ENCODE assay signal across 12 mouse cellular contexts in the genomic region with DNA sequence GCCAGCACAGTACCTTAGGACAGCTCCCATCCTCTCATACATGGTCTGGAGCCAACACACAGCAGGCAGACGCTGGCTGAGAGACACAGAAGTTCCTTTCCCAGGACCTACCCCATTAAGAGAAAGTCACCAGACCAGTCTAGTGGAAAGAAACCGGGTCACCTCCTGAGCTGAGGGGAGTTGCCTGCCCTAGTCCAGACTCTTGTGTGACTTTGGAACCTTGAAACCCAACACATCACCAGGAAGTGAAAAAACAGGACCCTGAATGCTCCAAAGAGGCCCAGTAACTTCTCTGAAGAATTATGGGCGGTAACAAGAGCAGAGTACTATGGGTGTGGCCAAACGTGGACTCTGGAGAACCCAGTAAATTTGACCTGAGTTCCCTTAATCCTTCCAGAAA. TPM values are rescaled to one million over a fixed set of nuclear protein-coding genes. Genes with fewer than 3 reads are reported as not detected.
DNase-seq lines count a peak whose midpoint lies in the region; ATAC-seq and TF ChIP-seq lines count a peak whose summit lies in the region.
"Had no signal": no experiment of that assay in that cellular context is flagged by ENCODE, and none has a peak within 500 bp of the region (broad histone marks: within the 10 kb centered on the region; RNA-seq: fewer than 3 reads in every experiment).

No protein-coding gene starts in this region.

- H3K27me3 ChIP-seq in lung, embryonic 15.5 days = peaks cover 33% of the 10 kb centered on the region
- peaks cover 64% of the 10 kb centered on the region for H3K27me3 ChIP-seq in embryonic facial prominence, embryonic 10.5 days (replicated peaks; ENCODE audit: low read depth, poor library complexity, severe bottlenecking)
- H3K27me3 ChIP-seq in kidney, postnatal 0 days (ENCODE audit: insufficient read depth, low read length) = peaks cover 6% of the 10 kb centered on the region; the same call in 1 of the 2 replicates
- no peaks in the 10 kb centered on the region for H3K27me3 ChIP-seq in splenic B cell, adult 2 months (ENCODE audit: control insufficient read depth, insufficient read depth, low read length, poor library complexity, severe bottlenecking)

- ATAC-seq in lung, embryonic 15.5 days (ENCODE audit: borderline replicate concordance, extremely low read depth, low FRiP score, low TSS enrichment) = no peak
- no peak for ATAC-seq in kidney, postnatal 0 days (replicated peaks; ENCODE audit: low FRiP score, low read depth)
- no peak for ATAC-seq in cerebellum, adult (ENCODE audit: insufficient number of reproducible peaks, low FRiP score, low TSS enrichment)

- H3K4me2 ChIP-seq in lung, embryonic 15.5 days = peak overlapping the region; percentile 76; the same call in 1 of the 2 replicates
- H3K4me2 ChIP-seq in kidney, postnatal 0 days (ENCODE audit: low read length) = no peak overlapping the region

- H3K36me3 ChIP-seq in lung, embryonic 15.5 days = no peaks in the 10 kb centered on the region; the same call in 1 of the 2 replicates
- H3K36me3 ChIP-seq in embryonic facial prominence, embryonic 10.5 days (replicated peaks) = peaks cover 9% of the 10 kb centered on the region
- H3K36me3 ChIP-seq in kidney, postnatal 0 days (ENCODE audit: insufficient read depth, low read length) = 0 out of 2 replicates have a peak, but pooled peaks cover under 1% of the 10 kb centered on the region
- no peaks in the 10 kb centered on the region; the same call in 1 of the 2 replicates for H3K36me3 ChIP-seq in splenic B cell, adult 2 months (ENCODE audit: control insufficient read depth, insufficient read depth, low read length, poor library complexity, severe bottlenecking)

- peak overlapping the region; percentile 65 for H3K27ac ChIP-seq in lung, embryonic 15.5 days
- H3K27ac ChIP-seq in embryonic facial prominence, embryonic 10.5 days (replicated peaks) = no peak overlapping the region
- peak overlapping the region; percentile 1 for H3K27ac ChIP-seq in kidney, postnatal 0 days

- 21% methylated on average over 4 of the region's 4 CpGs for WGBS in lung, embryonic 15.5 days
- 45% methylated on average over 4 of the region's 4 CpGs for WGBS in embryonic facial prominence, embryonic 10.5 days
- 22% methylated on average over 4 of the region's 4 CpGs for WGBS in kidney, postnatal 0 days

- peaks cover 26% of the 10 kb centered on the region for H3K4me1 ChIP-seq in lung, embryonic 15.5 days
- peaks cover 43% of the 10 kb centered on the region for H3K4me1 ChIP-seq in embryonic facial prominence, embryonic 10.5 days
- 0 out of 2 replicates have a peak, but pooled peaks cover 7% of the 10 kb centered on the region for H3K4me1 ChIP-seq in kidney, postnatal 0 days (replicated peaks; ENCODE audit: insufficient read depth, low read length)

- no peaks in the 10 kb centered on the region for H3K9me3 ChIP-seq in lung, embryonic 15.5 days
- no peaks in the 10 kb centered on the region for H3K9me3 ChIP-seq in embryonic facial prominence, embryonic 10.5 days
- no peaks in the 10 kb centered on the region for H3K9me3 ChIP-seq in kidney, postnatal 0 days (replicated peaks; ENCODE audit: low read length)

- peak overlapping the region; percentile 45; the same call in 1 of the 2 replicates for H3K4me3 ChIP-seq in lung, embryonic 15.5 days
- peak overlapping the region; percentile 64; the same call in 1 of the 2 replicates for H3K4me3 ChIP-seq in embryonic facial prominence, embryonic 10.5 days
- no peak overlapping the region for H3K4me3 ChIP-seq in kidney, postnatal 0 days (replicated peaks; ENCODE audit: low read depth, low read length)

- no peak for TF ChIP-seq CTCF in kidney, postnatal 0 days (IDR thresholded peaks at IDR 0.05; ENCODE audit: low read depth)

- no peak overlapping the region for H3K9ac ChIP-seq in lung, embryonic 15.5 days
- no peak overlapping the region for H3K9ac ChIP-seq in kidney, postnatal 0 days (ENCODE audit: low read depth, low read length)

- DNase-seq in lung, postnatal 10 days = no peak
- no peak for DNase-seq in embryonic facial prominence, embryonic 10.5 days (ENCODE audit: low spot score)
- DNase-seq in kidney, postnatal 0 days (ENCODE audit: low spot score) = peak; percentile 21
- DNase-seq in splenic B cell, adult 2 months (ENCODE audit: low read depth, low spot score) = peak; percentile 34
- DNase-seq in ovary, adult 18-20 months (ENCODE audit: low spot score) = no peak
- DNase-seq: heart, postnatal 36 days; layer of hippocampus, adult 9-11 months; thymus, postnatal 36 days had no signal

RNA-seq across cellular contexts. Expression of a gene that starts 3.4 kb away (rescaled TPM):
- polyA plus RNA-seq in lung, embryonic 15.5 days (2015; fragmentation: Nextera tagmentation; extraction: Ambion mirVana) = 17.7 and 20.9 TPM in 2 replicates
- polyA plus RNA-seq in embryonic facial prominence, embryonic 10.5 days (2016; fragmentation: Nextera tagmentation; extraction: Ambion mirVana) = 27.6 and 35.7 TPM in 2 replicates
- 20.5 and 21.3 TPM in 2 replicates for polyA plus RNA-seq in kidney, postnatal 0 days (2015; fragmentation: Nextera tagmentation; extraction: Ambion mirVana)

RNA-seq across cellular contexts. Expression of a gene that starts 14.5 kb away (rescaled TPM):
- polyA plus RNA-seq in lung, embryonic 15.5 days (2015; fragmentation: Nextera tagmentation; extraction: Ambion mirVana) = 20.7 and 20.8 TPM in 2 replicates
- polyA plus RNA-seq in embryonic facial prominence, embryonic 10.5 days (2016; fragmentation: Nextera tagmentation; extraction: Ambion mirVana) = 29.4 and 30.9 TPM in 2 replicates
- polyA plus RNA-seq in kidney, postnatal 0 days (2015; fragmentation: Nextera tagmentation; extraction: Ambion mirVana) = 17.5 and 19.5 TPM in 2 replicates

RNA-seq across cellular contexts. Expression of a gene that starts 24.1 kb away (rescaled TPM):
- polyA plus RNA-seq in lung, embryonic 15.5 days (2015; fragmentation: Nextera tagmentation; extraction: Ambion mirVana) = 6.3 and 9.9 TPM in 2 replicates
- 10.7 and 12.2 TPM in 2 replicates for polyA plus RNA-seq in embryonic facial prominence, embryonic 10.5 days (2016; fragmentation: Nextera tagmentation; extraction: Ambion mirVana)
- 7.4 and 8.2 TPM in 2 replicates for polyA plus RNA-seq in kidney, postnatal 0 days (2015; fragmentation: Nextera tagmentation; extraction: Ambion mirVana)

RNA-seq across cellular contexts. Expression of a gene that starts 45.4 kb away (rescaled TPM):
- 0.61 and 0.70 TPM in 2 replicates for polyA plus RNA-seq in lung, embryonic 15.5 days (2015; fragmentation: Nextera tagmentation; extraction: Ambion mirVana)
- polyA plus RNA-seq in embryonic facial prominence, embryonic 10.5 days (2016; fragmentation: Nextera tagmentation; extraction: Ambion mirVana) = 0.17 TPM in 1 of 2 replicates, not detected in the other
- 0.75 and 0.83 TPM in 2 replicates for polyA plus RNA-seq in kidney, postnatal 0 days (2015; fragmentation: Nextera tagmentation; extraction: Ambion mirVana)
- polyA plus RNA-seq: frontal cortex, adult 2 months; neural tube, embryonic 11.5 days had no signal

RNA-seq across cellular contexts. Expression of a gene that starts 51.3 kb away (rescaled TPM):
- polyA plus RNA-seq in lung, embryonic 15.5 days (2015; fragmentation: Nextera tagmentation; extraction: Ambion mirVana) = 6.2 and 7.7 TPM in 2 replicates
- 2.3 and 3.0 TPM in 2 replicates for polyA plus RNA-seq in embryonic facial prominence, embryonic 10.5 days (2016; fragmentation: Nextera tagmentation; extraction: Ambion mirVana)
- polyA plus RNA-seq in kidney, postnatal 0 days (2015; fragmentation: Nextera tagmentation; extraction: Ambion mirVana) = 3.7 and 7.1 TPM in 2 replicates

Comparison
In these comparisons a context has a peak if more than half of its experiments do, and no peak if none do; other contexts are left out.
1. DNase-seq: peak in kidney, postnatal 0 days (single experiment) and splenic B cell, adult 2 months (single experiment); none in lung, postnatal 10 days (single experiment), embryonic facial prominence, embryonic 10.5 days (single experiment) and ovary, adult 18-20 months (single experiment).